ENCODE assay signal across 8 mouse cellular contexts in genomic region chr8:57615016-57615657, GRCm38 (mm10). TPM values are rescaled to one million over a fixed set of nuclear protein-coding genes. Genes with fewer than 3 reads are reported as not detected.
DNase-seq lines count a peak whose midpoint lies in the region; ATAC-seq and TF ChIP-seq lines count a peak whose summit lies in the region.

No protein-coding gene starts in this region.

- peak; percentile 31 for DNase-seq in right cerebral cortex, postnatal 4 days
- DNase-seq in right cerebral cortex, postnatal 14 days, result no peak
- peak; percentile 85 for DNase-seq in embryonic facial prominence, embryonic 14.5 days (ENCODE audit: low spot score)
- peak; percentile 54 for DNase-seq in kidney, postnatal 0 days (ENCODE audit: low spot score)
- peak; percentile 29 for DNase-seq in testis, postnatal 14 days (ENCODE audit: low spot score)
- no peak for DNase-seq in layer of hippocampus, postnatal 14 days (ENCODE audit: low spot score in 2 of 2)
- DNase-seq in spleen, adult 12 weeks (ENCODE audit: low spot score), result no peak

- TF ChIP-seq CTCF in kidney, postnatal 0 days (IDR thresholded peaks at IDR 0.05; ENCODE audit: low read depth), result no peak

- H3K9me3 ChIP-seq in embryonic facial prominence, embryonic 14.5 days (ENCODE audit: control insufficient read depth, low read length), result no peaks in the 10 kb centered on the region
- no peaks in the 10 kb centered on the region for H3K9me3 ChIP-seq in kidney, postnatal 0 days (replicated peaks; ENCODE audit: low read length)
- H3K9me3 ChIP-seq in midbrain, embryonic 13.5 days, result no peaks in the 10 kb centered on the region

- no peak overlapping the region for H3K4me3 ChIP-seq in embryonic facial prominence, embryonic 14.5 days (ENCODE audit: low read depth, low read length)
- H3K4me3 ChIP-seq in kidney, postnatal 0 days (replicated peaks; ENCODE audit: low read depth, low read length), result no peak overlapping the region
- H3K4me3 ChIP-seq in midbrain, embryonic 13.5 days (replicated peaks), result no peak overlapping the region

- no peaks in the 10 kb centered on the region for H3K27me3 ChIP-seq in embryonic facial prominence, embryonic 14.5 days (replicated peaks; ENCODE audit: control insufficient read depth, insufficient read depth, low read length)
- H3K27me3 ChIP-seq in kidney, postnatal 0 days (ENCODE audit: insufficient read depth, low read length), result no peaks in the 10 kb centered on the region
- H3K27me3 ChIP-seq in midbrain, embryonic 13.5 days, result no peaks in the 10 kb centered on the region

- H3K4me1 ChIP-seq in embryonic facial prominence, embryonic 14.5 days (ENCODE audit: control insufficient read depth, insufficient read depth, low read length), result peaks cover 23% of the 10 kb centered on the region
- peaks cover 16% of the 10 kb centered on the region for H3K4me1 ChIP-seq in kidney, postnatal 0 days (replicated peaks; ENCODE audit: insufficient read depth, low read length)
- H3K4me1 ChIP-seq in midbrain, embryonic 13.5 days (replicated peaks), result no peaks in the 10 kb centered on the region

- no peaks in the 10 kb centered on the region for H3K36me3 ChIP-seq in embryonic facial prominence, embryonic 14.5 days (ENCODE audit: control insufficient read depth, insufficient read depth, low read length)
- H3K36me3 ChIP-seq in kidney, postnatal 0 days (ENCODE audit: insufficient read depth, low read length), result no peaks in the 10 kb centered on the region
- H3K36me3 ChIP-seq in midbrain, embryonic 13.5 days, result no peaks in the 10 kb centered on the region

- 45% methylated on average over 15 of the region's 15 CpGs for WGBS in embryonic facial prominence, embryonic 14.5 days
- WGBS in kidney, postnatal 0 days, result 35% methylated on average over 15 of the region's 15 CpGs
- WGBS in midbrain, embryonic 13.5 days, result 79% methylated on average over 15 of the region's 15 CpGs

- H3K27ac ChIP-seq in embryonic facial prominence, embryonic 14.5 days (replicated peaks; ENCODE audit: low read depth, low read length), result 0 out of 2 replicates have a peak overlapping the region, but pooled peaks have one; percentile 11
- no peak overlapping the region for H3K27ac ChIP-seq in kidney, postnatal 0 days
- no peak overlapping the region for H3K27ac ChIP-seq in midbrain, embryonic 13.5 days

- no peak overlapping the region for H3K9ac ChIP-seq in embryonic facial prominence, embryonic 14.5 days (ENCODE audit: low read depth, low read length)
- no peak overlapping the region for H3K9ac ChIP-seq in kidney, postnatal 0 days (ENCODE audit: low read depth, low read length)
- H3K9ac ChIP-seq in midbrain, embryonic 13.5 days (replicated peaks), result no peak overlapping the region

- peak overlapping the region; percentile 25; the same call in 1 of the 2 replicates for H3K4me2 ChIP-seq in embryonic facial prominence, embryonic 14.5 days (ENCODE audit: low read depth, low read length)
- H3K4me2 ChIP-seq in kidney, postnatal 0 days (ENCODE audit: low read length), result peak overlapping the region; percentile 25
- H3K4me2 ChIP-seq in midbrain, embryonic 13.5 days (replicated peaks), result no peak overlapping the region

- peak; percentile 62; the same call in 1 of the 2 replicates for ATAC-seq in embryonic facial prominence, embryonic 14.5 days (ENCODE audit: low read depth)
- peak; percentile 76 for ATAC-seq in kidney, postnatal 0 days (replicated peaks; ENCODE audit: low FRiP score, low read depth)
- no peak for ATAC-seq in midbrain, embryonic 13.5 days

RNA-seq across cellular contexts. Expression of gene Galnt7, which starts 37.7 kb away (rescaled TPM):
- polyA plus RNA-seq in embryonic facial prominence, embryonic 14.5 days (2014; fragmentation: Nextera tagmentation; extraction: Ambion mirVana), result 13.0 and 14.1 TPM in 2 replicates
- polyA plus RNA-seq in kidney, postnatal 0 days (2015; fragmentation: Nextera tagmentation; extraction: Ambion mirVana), result 14.9 and 16.9 TPM in 2 replicates
- 10 to 100 TPM in 1 of 2 experiments, 1 to 10 TPM in 1; 9.4 to 10.9 TPM for total RNA-seq in layer of hippocampus, postnatal 14 days (2021)
- polyA plus RNA-seq in midbrain, embryonic 13.5 days (2015; fragmentation: Nextera tagmentation; extraction: Ambion mirVana), result 10.5 and 10.8 TPM in 2 replicates

Comparison
In these comparisons a context has a peak if more than half of its experiments do, and no peak if none do; other contexts are left out.
1. DNase-seq: peak in right cerebral cortex, postnatal 4 days (single experiment), embryonic facial prominence, embryonic 14.5 days (single experiment), kidney, postnatal 0 days (single experiment) and testis, postnatal 14 days (single experiment); none in right cerebral cortex, postnatal 14 days (single experiment), layer of hippocampus, postnatal 14 days (0 of 2) and spleen, adult 12 weeks (single experiment).